Mouse (Mus musculus): ENCODE measurements around the gene Ulk4.

Gene Ulk4

GRCm38 (mm10) chr9:121018524-121019315, 258.3 kb downstream of the Ulk4 start:
- DNase-seq (ENCODE audit: low read depth): no peak

DNA sequence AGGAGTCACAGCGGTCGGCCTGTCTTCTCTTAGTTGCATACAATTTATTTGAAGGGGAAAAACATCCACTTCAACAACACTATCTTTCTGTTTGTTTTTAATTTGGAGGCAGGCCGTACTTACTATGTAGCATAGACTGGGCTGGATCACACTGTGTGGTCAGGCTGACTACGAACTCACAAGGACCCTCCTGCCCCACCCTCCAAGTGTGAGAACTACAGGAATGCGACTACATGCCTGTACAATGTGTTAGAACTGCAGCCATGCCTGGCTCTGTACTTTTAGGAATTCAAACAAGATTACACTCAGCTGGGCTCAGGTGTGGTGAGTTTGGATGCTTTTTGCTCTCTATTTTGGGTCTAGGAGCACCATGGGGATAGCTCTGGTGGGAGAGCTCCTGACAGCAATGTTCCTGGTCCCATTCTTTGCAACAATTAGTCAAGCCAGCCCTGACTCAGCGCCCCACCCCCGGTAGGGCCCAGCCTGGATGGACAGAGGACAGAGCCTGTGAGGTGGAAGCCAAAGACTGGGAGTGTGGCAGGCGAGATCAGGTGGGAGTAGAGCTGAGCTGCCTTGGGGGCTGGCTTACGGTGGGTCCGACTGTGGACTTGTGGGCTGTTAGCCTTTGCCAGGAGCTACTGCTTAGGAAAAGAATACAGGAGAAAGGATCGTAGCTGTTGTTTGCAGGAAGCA, 261.0 kb downstream of the Ulk4 start:
- DNase-seq (ENCODE audit: low read depth): no peak

DNA sequence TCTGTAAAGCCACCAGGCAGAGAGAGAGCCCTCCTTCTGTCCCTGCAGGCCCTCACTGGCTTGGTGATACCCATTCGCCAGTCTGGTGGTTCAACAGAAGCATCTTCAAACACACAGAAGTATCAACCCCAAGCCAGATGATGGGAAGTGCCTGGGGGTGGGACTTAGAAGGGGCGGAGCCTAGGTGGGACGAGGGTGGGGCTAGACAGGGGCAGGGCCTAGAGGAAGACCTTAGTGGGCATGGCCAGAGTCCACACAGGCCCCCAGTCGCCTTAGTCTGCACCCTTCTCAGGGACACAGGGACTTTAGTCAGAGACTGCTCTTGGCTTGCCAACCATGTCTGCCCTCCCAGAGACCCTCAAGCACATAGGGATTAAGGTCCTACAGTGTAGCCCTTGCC, 265.5 kb downstream of the Ulk4 start:
- no peak for DNase-seq (ENCODE audit: low read depth)

GRCm38 (mm10) chr9:121010544-121010943, 266.5 kb downstream of the Ulk4 start:
- no peak for DNase-seq (ENCODE audit: low read depth)

DNA sequence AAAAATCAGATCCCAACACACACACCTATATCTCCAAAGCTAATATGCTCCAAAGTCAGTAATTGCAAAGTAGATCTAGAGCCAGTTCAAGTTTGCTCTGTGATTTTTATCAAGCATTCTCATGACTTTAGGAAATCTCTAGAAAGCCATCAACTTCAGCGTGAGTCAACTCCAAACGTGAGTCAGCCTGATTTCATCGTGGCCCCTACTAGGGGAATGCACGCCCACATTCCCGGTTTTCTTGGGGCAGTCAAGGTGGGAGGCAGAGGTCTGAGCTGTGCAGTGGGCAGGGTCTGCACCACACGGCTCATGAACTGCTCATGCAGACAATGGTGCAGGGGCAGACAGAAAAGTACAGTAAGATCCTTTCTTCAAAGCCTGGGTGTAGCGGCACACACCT, 271.0 kb downstream of the Ulk4 start:
- no peak for DNase-seq (ENCODE audit: low read depth)

GRCm38 (mm10) chr9:121001681-121002540, 275.1 kb downstream of the Ulk4 start:
- no peak for DNase-seq (ENCODE audit: low read depth)

GRCm38 (mm10) chr9:121000641-121001320, 276.2 kb downstream of the Ulk4 start:
- DNase-seq (ENCODE audit: low read depth): no peak

GRCm38 (mm10) chr9:120998696-120999095, 278.3 kb downstream of the Ulk4 start:
- no peak for DNase-seq (ENCODE audit: low read depth)

DNA sequence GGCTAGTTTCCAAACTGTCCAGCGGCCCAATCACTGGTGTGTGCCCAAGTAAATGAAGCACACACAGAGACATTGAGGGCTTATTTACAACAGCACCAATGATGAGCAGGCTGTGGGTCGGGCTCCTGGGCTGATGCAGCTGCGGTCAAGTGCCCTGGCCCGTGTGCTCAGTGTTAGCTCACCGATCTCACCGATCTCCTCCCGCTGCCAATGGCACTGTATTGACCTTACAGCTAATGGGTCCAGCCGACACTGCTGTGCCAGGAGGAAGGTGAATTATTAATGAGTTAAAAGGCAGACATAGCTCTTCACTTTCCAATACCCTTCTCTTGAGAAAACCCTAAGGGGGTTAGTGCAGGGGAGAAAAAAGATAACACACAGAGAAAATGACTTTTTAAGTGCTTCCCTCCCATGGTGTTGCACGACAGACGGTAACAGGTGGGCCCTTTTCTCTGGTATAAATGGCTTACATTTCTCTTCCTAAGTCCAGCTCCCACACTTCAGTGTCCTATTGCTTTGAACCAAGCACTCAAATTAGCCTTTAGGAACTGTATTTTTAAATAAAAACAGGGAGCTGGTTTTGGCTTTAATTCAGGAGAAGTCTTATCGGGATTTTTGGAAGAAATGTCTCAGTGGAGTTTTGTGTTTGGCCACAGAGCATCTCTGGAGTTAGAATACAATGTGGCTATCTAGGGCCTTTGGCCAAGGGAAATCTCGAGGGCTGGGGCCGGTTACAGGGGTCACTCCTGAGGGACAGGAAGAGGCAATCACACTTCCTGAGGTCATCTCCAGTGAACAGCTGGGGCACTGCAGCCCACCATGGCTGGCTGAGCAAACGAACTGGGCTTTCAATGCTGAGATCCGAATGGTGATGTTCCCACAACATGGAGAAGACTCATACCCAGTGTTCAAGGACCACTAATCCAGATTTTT, 282.5 kb downstream of the Ulk4 start:
- DNase-seq (ENCODE audit: low read depth): no peak

DNA sequence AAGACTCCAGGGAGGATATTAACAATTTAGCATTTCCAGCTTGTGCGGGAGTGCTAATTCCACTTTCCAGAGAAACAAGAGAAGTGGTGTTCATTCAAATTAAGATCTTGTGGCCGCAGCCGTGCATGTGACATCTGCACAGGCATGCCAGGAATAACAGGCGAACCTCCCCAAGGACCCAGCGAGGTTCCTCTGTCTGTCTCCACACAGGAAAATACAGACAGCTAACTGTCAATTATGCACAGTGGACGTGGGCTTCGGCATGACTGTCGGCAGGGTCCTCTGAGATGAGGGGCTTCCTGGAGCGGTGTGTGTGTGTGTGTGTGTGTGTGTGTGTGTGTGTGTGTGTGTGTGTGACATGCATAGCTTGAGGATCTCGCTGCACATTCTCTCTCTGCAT, 284.0 kb downstream of the Ulk4 start:
- DNase-seq (ENCODE audit: low read depth): no peak

GRCm38 (mm10) chr9:120991801-120992200, 285.2 kb downstream of the Ulk4 start:
- no peak for DNase-seq (ENCODE audit: low read depth)

DNA sequence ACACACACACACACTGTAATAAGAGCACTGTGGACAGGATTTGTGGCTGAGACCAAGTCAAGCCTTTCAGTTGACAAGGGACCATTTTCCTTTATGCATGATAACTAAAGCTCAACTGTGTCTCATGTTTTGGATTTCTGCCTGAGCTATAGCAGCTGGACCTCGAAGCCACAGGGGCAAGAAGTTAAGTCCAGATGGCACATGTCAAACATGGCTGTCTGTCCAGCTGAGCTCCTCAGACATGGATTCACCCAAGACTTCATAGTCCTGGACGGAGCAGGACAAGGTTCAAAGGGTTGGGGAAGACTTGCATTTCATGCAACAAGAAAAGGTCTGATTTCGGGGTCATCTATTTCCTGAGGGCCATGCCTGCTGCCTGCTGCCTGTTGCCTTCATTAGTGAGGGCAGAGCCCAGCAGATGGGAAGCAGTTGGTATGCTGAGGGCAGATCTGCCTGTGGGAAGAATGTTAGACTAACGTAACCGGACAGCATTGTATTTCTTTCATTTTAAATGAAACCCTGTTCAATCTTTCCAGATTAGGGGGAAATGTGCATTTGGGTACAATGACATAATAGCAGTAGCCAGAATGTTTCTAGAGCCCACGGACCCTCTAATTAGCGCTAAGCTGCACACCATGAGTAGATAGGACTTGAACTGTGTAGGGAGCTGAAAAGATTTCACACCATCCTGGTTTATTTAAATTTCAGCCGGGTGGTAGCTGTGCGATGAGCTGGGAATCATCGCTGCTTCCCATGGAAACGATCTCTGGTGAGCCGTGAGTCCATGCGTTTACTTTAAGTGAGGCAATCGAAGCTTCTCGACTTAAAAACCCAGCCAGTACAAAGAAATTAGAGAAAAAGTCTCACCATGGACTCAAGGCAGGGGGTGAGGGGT, 286.9 kb downstream of the Ulk4 start:
- DNase-seq (ENCODE audit: low read depth): no peak

DNA sequence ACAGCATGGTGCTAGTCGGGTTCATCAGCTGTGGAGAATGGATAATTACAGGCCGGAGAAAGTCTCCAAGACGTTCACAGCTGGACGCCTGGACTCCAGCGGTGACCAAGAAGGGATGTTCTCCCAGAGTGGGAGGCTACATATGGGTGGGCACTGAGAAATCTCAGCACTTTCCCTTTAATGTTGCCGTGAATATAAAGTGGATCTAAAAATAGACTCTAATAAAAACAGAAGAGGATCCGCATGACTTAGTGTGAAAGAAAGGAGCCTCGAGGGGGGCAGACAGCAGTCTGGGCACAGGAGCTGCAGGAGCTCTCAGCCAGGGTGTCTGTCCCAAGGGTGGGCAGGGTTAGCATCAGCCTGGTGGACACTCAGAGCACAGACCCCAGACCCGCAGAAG, 288.9 kb downstream of the Ulk4 start:
- no peak for DNase-seq (ENCODE audit: low read depth)

DNA sequence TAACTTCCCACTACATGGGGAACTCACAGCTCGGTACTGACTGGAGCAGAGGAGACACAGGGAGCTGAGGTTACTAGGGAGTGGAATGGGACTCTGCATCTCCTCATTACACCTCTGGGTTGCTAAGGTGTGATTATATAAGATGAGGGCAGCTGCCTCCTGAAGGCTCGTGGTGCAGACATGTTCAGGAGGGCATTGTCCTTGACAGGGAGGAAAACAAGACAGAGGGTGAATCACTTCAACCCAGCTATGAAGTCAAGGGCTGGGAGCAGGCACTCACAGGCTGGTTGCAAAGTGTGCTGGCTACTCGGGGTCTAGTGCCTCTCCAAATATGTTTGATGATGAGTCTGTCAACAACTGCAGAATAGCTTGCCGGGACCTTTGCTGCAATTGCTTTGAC, 290.0 kb downstream of the Ulk4 start:
- DNase-seq (ENCODE audit: low read depth): no peak

DNA sequence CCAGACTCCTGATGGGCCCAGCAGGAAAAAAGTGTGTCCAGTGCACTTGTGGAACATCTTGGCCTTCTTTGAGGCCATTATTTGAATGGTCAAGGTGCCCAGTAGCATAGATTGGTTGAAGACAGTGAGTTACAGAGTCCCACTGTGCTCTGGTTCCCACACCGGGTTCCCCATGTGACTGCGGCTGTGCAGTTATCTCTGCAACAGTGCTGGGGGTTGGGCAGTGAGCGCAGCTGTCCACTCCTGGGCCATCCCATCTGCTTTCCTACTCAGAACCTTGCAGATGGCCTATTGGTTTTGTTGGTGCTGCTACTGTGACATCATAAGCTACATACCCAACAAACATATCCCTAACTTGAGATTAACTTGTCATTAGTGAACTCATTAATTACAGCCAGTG, 290.7 kb downstream of the Ulk4 start:
- DNase-seq (ENCODE audit: low read depth): no peak

- DNase-seq (ENCODE audit: low read depth): no peak
These were observed 291.5 kb downstream of the Ulk4 start for GRCm38 (mm10) chr9:120985524-120985923.

- DNase-seq (ENCODE audit: low read depth): no peak
These were observed 292.0 kb downstream of the Ulk4 start for GRCm38 (mm10) chr9:120985009-120985408.

- DNase-seq (ENCODE audit: low read depth): no peak
These were observed 292.5 kb downstream of the Ulk4 start for GRCm38 (mm10) chr9:120984509-120984908.

GRCm38 (mm10) chr9:120983849-120984248, 293.1 kb downstream of the Ulk4 start:
- DNase-seq (ENCODE audit: low read depth): no peak

- no peak for DNase-seq (ENCODE audit: low read depth)
These were observed 295.2 kb downstream of the Ulk4 start for GRCm38 (mm10) chr9:120981777-120982176.

All from 416B (cell line).